Mouse (Mus musculus) heart, adult 11 months (tissue): ENCODE data around the gene Psmd5.

Experiments
- DNase-seq: peaks from one replicate; pipeline ENCODE4 v3.0.0; 2022

Gene Psmd5

GRCm38 (mm10) chr2:34825827-34826459 is 48.8 kb downstream of the Psmd5 start, which contains the start of gene Fbxw2:
TSS of gene Fbxw2 (minus strand) at chr2:34826311.
- peak; percentile 99 for DNase-seq

GRCm38 (mm10) chr2:34818492-34818891 is 56.3 kb downstream of the Psmd5 start:
- peak; percentile 19 for DNase-seq

GRCm38 (mm10) chr2:34815893-34816292 is 58.9 kb downstream of the Psmd5 start:
- DNase-seq = peak; percentile 69

- peak; percentile 74 for DNase-seq
Observed at GRCm38 (mm10) chr2:34812706-34813105, 62.1 kb downstream of the Psmd5 start.

GRCm38 (mm10) chr2:34810775-34811174 is 64.0 kb downstream of the Psmd5 start:
- DNase-seq = peak; percentile 68

- no peak for DNase-seq
Observed at GRCm38 (mm10) chr2:34809568-34809967, 65.2 kb downstream of the Psmd5 start.

GRCm38 (mm10) chr2:34808057-34808456 is 66.7 kb downstream of the Psmd5 start:
- peak; percentile 46 for DNase-seq

- peak; percentile 87 for DNase-seq
Observed at GRCm38 (mm10) chr2:34805364-34805950, 69.3 kb downstream of the Psmd5 start.

- peak; percentile 60 for DNase-seq
Observed at GRCm38 (mm10) chr2:34804815-34805214, 70.0 kb downstream of the Psmd5 start.

- DNase-seq = peak; percentile 77
Observed at GRCm38 (mm10) chr2:34804172-34804571, 70.6 kb downstream of the Psmd5 start.

GRCm38 (mm10) chr2:34803746-34804145 is 71.0 kb downstream of the Psmd5 start:
- peak; percentile 86 for DNase-seq

- peak; percentile 86 for DNase-seq
Observed at GRCm38 (mm10) chr2:34802565-34803245, 72.1 kb downstream of the Psmd5 start.

GRCm38 (mm10) chr2:34801516-34802482 is 73.0 kb downstream of the Psmd5 start:
- DNase-seq = peak; percentile 100

GRCm38 (mm10) chr2:34800371-34800770 is 74.4 kb downstream of the Psmd5 start:
- peak; percentile 79 for DNase-seq
